Mouse (Mus musculus): ENCODE results near the gene Map2. TPM values are rescaled to one million over a fixed set of nuclear protein-coding genes. Genes with fewer than 3 reads are reported as not detected.

The Map2 gene
- polyA plus RNA-seq, 1 experiment, result 18.3 TPM

DNA sequence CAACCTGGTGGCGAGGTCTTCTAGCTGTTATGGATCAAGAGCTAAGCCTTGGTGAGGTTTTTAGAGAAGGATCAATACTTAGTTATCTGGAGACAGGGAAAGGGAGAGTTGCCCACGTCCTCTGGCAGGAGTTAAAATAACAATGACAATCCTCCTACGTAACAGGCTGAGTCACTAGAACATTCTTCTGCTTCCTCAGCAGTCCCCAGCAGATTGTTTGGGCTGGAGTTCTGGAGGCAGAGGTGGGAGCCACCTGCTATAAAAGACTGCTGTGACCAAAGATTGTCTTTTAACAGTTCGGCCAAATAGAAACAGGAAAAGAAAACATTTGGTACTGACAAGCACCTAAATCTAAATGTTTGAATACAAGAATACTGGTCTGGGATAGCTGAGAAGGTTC is 190.5 kb downstream of the Map2 start:
- H3K4me1 ChIP-seq (ENCODE audit: control insufficient read depth, insufficient read depth, low read length), result no peaks in the 10 kb centered on the region
- no peak overlapping the region for H3K9ac ChIP-seq (ENCODE audit: low read depth, poor library complexity, severe bottlenecking)
- H3K4me3 ChIP-seq (ENCODE audit: low read depth, low read length), result no peak overlapping the region
- no peaks in the 10 kb centered on the region for H3K27me3 ChIP-seq (ENCODE audit: control insufficient read depth, insufficient read depth, low read length, poor library complexity, severe bottlenecking)
- H3K9me3 ChIP-seq (replicated peaks; ENCODE audit: control insufficient read depth, insufficient read depth, low read length, poor library complexity, severe bottlenecking), result no peaks in the 10 kb centered on the region
- no peak overlapping the region for H3K27ac ChIP-seq (ENCODE audit: insufficient read depth, low read length)
- TF ChIP-seq CTCF (IDR thresholded peaks at IDR 0.05; ENCODE audit: low read depth, low read length) (no peak), POLR2A (IDR thresholded peaks at IDR 0.05; ENCODE audit: insufficient read depth, low read length) (no peak), EP300 (IDR thresholded peaks at IDR 0.05; ENCODE audit: insufficient read depth, low read depth, low read length) (no peak)
- H3K36me3 ChIP-seq (ENCODE audit: control insufficient read depth, insufficient read depth, low read length, poor library complexity, severe bottlenecking), result no peaks in the 10 kb centered on the region

DNA sequence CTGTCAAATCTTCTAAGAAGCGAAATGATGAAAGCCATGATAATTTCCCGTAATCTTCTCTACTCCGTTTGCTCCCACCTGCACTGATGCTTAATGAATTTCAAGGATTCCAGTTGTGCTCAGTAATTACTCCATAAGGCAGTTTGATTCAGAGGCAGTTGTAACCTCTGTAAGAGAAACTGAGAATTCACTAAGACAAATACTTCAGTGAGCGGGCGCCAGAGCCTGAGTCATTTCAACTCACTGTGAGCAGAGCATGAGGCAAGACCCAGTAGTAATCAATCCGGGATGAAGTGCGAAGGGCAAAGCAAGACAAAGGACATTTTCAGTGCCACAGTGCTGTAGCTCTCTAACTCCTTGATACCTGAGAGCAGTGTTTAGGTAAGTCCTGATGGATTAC is 194.4 kb downstream of the Map2 start:
- Histone ChIP-seq H3K27me3 (ENCODE audit: control insufficient read depth, insufficient read depth, low read length, poor library complexity, severe bottlenecking) (no peaks in the 10 kb centered on the region), H3K9me3 (replicated peaks; ENCODE audit: control insufficient read depth, insufficient read depth, low read length, poor library complexity, severe bottlenecking) (no peaks in the 10 kb centered on the region), H3K36me3 (ENCODE audit: control insufficient read depth, insufficient read depth, low read length, poor library complexity, severe bottlenecking) (no peaks in the 10 kb centered on the region), H3K4me1 (ENCODE audit: control insufficient read depth, insufficient read depth, low read length) (no peaks in the 10 kb centered on the region), H3K27ac (ENCODE audit: insufficient read depth, low read length) (no peak overlapping the region), H3K9ac (ENCODE audit: low read depth, poor library complexity, severe bottlenecking) (no peak overlapping the region), H3K4me3 (ENCODE audit: low read depth, low read length) (no peak overlapping the region)
- TF ChIP-seq POLR2A (IDR thresholded peaks at IDR 0.05; ENCODE audit: insufficient read depth, low read length) (no peak), EP300 (IDR thresholded peaks at IDR 0.05; ENCODE audit: insufficient read depth, low read depth, low read length) (no peak), CTCF (IDR thresholded peaks at IDR 0.05; ENCODE audit: low read depth, low read length) (no peak)

DNA sequence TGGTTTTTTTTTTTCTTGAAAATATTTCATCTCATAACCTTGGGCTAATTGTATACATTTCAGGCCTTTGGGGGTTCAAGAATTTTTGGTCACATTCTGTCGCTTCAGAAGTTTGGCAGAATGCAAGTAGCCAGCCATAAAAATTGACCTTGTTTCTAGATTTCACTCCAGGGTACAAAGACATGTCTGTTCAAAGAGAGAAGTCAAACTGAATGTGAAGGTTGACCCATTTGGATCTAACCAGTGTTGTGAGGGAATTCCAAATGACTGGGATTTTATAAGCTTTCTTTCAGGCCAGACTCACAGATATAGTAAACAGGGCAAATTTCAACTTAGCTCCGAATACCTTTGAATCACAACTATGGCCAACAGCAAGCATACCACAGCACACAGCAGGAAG is 196.3 kb downstream of the Map2 start:
- H3K27ac ChIP-seq (ENCODE audit: insufficient read depth, low read length), result no peak overlapping the region
- H3K9ac ChIP-seq (ENCODE audit: low read depth, poor library complexity, severe bottlenecking), result no peak overlapping the region
- H3K4me3 ChIP-seq (ENCODE audit: low read depth, low read length), result no peak overlapping the region
- H3K9me3 ChIP-seq (replicated peaks; ENCODE audit: control insufficient read depth, insufficient read depth, low read length, poor library complexity, severe bottlenecking), result no peaks in the 10 kb centered on the region
- TF ChIP-seq CTCF (IDR thresholded peaks at IDR 0.05; ENCODE audit: low read depth, low read length) (no peak), EP300 (IDR thresholded peaks at IDR 0.05; ENCODE audit: insufficient read depth, low read depth, low read length) (no peak), POLR2A (IDR thresholded peaks at IDR 0.05; ENCODE audit: insufficient read depth, low read length) (no peak)
- H3K27me3 ChIP-seq (ENCODE audit: control insufficient read depth, insufficient read depth, low read length, poor library complexity, severe bottlenecking), result no peaks in the 10 kb centered on the region
- H3K36me3 ChIP-seq (ENCODE audit: control insufficient read depth, insufficient read depth, low read length, poor library complexity, severe bottlenecking), result no peaks in the 10 kb centered on the region
- H3K4me1 ChIP-seq (ENCODE audit: control insufficient read depth, insufficient read depth, low read length), result no peaks in the 10 kb centered on the region

DNA sequence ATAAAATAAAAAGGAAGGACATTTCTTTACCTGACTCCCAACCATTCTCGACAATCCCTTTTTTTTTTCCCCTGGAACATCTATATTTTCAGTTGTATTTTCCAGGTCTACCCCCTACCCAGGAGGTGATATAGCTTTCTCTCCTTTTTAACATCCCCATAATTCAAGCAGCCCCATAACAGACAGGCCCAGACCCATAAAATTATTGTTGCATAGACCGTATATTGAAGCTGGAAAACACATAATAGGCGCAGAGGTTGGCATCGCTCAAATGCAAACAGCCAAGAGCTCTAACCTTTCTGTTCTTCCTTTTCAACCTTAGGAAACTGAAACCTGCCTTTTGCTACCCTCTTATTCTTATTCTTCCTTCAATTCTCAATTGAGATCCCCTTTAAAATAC is 211.2 kb downstream of the Map2 start:
- Histone ChIP-seq H3K27ac (ENCODE audit: insufficient read depth, low read length) (no peak overlapping the region), H3K4me3 (ENCODE audit: low read depth, low read length) (no peak overlapping the region), H3K27me3 (ENCODE audit: control insufficient read depth, insufficient read depth, low read length, poor library complexity, severe bottlenecking) (no peaks in the 10 kb centered on the region), H3K9me3 (replicated peaks; ENCODE audit: control insufficient read depth, insufficient read depth, low read length, poor library complexity, severe bottlenecking) (no peaks in the 10 kb centered on the region), H3K4me1 (ENCODE audit: control insufficient read depth, insufficient read depth, low read length) (no peaks in the 10 kb centered on the region), H3K9ac (ENCODE audit: low read depth, poor library complexity, severe bottlenecking) (no peak overlapping the region), H3K36me3 (ENCODE audit: control insufficient read depth, insufficient read depth, low read length, poor library complexity, severe bottlenecking) (no peaks in the 10 kb centered on the region)
- TF ChIP-seq CTCF (IDR thresholded peaks at IDR 0.05; ENCODE audit: low read depth, low read length) (no peak), EP300 (IDR thresholded peaks at IDR 0.05; ENCODE audit: insufficient read depth, low read depth, low read length) (no peak), POLR2A (IDR thresholded peaks at IDR 0.05; ENCODE audit: insufficient read depth, low read length) (no peak)

DNA sequence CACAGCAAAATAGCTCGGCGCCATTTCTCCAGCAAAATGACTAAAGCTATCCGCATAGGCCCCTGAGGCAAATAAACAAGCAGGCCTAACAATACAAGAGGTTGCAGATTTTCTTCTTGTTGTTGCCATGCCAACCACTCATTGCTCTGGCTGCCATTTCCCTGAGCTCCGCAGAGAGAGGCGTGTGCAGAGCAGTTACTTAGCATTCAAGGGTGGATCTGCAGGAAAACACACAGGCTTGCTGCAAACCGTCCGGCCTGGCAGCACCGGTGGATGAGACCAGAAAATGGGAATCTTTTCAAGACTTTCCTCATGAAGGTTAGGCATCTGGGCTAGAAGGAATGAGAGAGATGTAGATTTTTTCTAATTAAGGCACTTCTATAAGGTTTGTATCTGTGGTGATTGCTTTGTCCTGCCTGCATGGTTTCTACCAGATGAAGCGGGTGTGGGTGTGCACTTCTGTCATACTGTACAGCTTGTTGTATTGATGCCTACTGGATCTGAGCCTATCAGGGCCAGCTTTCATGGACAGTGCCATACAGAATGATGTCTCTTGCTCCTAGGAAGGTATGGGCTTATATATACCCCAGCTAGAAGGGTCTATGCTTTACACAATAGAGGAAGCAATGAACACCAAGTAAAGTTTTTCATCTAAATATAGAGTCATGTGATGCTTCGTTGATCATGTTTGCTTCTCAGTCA is 211.8 kb downstream of the Map2 start:
- H3K4me3 ChIP-seq (ENCODE audit: low read depth, low read length), result no peak overlapping the region
- H3K27ac ChIP-seq (ENCODE audit: insufficient read depth, low read length), result no peak overlapping the region
- no peaks in the 10 kb centered on the region for H3K9me3 ChIP-seq (replicated peaks; ENCODE audit: control insufficient read depth, insufficient read depth, low read length, poor library complexity, severe bottlenecking)
- H3K4me1 ChIP-seq (ENCODE audit: control insufficient read depth, insufficient read depth, low read length), result no peaks in the 10 kb centered on the region
- H3K36me3 ChIP-seq (ENCODE audit: control insufficient read depth, insufficient read depth, low read length, poor library complexity, severe bottlenecking), result no peaks in the 10 kb centered on the region
- TF ChIP-seq POLR2A (IDR thresholded peaks at IDR 0.05; ENCODE audit: insufficient read depth, low read length) (no peak), CTCF (IDR thresholded peaks at IDR 0.05; ENCODE audit: low read depth, low read length) (no peak), EP300 (IDR thresholded peaks at IDR 0.05; ENCODE audit: insufficient read depth, low read depth, low read length) (no peak)
- no peak overlapping the region for H3K9ac ChIP-seq (ENCODE audit: low read depth, poor library complexity, severe bottlenecking)
- H3K27me3 ChIP-seq (ENCODE audit: control insufficient read depth, insufficient read depth, low read length, poor library complexity, severe bottlenecking), result no peaks in the 10 kb centered on the region

DNA sequence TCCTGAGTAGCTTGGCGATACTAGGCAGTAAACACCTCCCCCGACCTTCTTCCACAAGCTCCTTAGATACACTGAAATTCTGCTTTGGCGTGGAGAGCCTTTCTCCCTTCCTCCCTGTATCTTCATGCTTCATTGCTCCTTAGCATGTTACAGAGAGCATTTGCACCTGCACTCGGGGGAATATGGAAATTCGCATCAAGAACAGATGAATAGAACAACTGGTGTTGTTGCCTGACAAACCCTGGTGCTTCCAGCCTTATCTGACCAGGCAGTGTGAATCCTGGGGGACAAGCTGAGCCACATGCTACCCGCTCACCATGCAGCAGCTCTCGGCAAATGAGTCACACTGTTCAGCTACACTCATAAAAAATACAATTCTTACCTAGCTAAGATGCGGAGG is 213.5 kb downstream of the Map2 start:
- H3K27me3 ChIP-seq (ENCODE audit: control insufficient read depth, insufficient read depth, low read length, poor library complexity, severe bottlenecking), result no peaks in the 10 kb centered on the region
- no peaks in the 10 kb centered on the region for H3K36me3 ChIP-seq (ENCODE audit: control insufficient read depth, insufficient read depth, low read length, poor library complexity, severe bottlenecking)
- no peak overlapping the region for H3K4me3 ChIP-seq (ENCODE audit: low read depth, low read length)
- H3K27ac ChIP-seq (ENCODE audit: insufficient read depth, low read length), result no peak overlapping the region
- no peak for TF ChIP-seq POLR2A (IDR thresholded peaks at IDR 0.05; ENCODE audit: insufficient read depth, low read length)
- TF ChIP-seq EP300 (IDR thresholded peaks at IDR 0.05; ENCODE audit: insufficient read depth, low read depth, low read length), result no peak
- TF ChIP-seq CTCF (IDR thresholded peaks at IDR 0.05; ENCODE audit: low read depth, low read length), result no peak
- H3K9me3 ChIP-seq (replicated peaks; ENCODE audit: control insufficient read depth, insufficient read depth, low read length, poor library complexity, severe bottlenecking), result no peaks in the 10 kb centered on the region
- no peaks in the 10 kb centered on the region for H3K4me1 ChIP-seq (ENCODE audit: control insufficient read depth, insufficient read depth, low read length)
- no peak overlapping the region for H3K9ac ChIP-seq (ENCODE audit: low read depth, poor library complexity, severe bottlenecking)

Measured in ES-Bruce4 (cell line).